Mouse (Mus musculus): ENCODE measurements around the gene Rab44. TPM values are rescaled to one million over a fixed set of nuclear protein-coding genes. Genes with fewer than 3 reads are reported as not detected.

Rab44 gene
- polyA plus RNA-seq (2015; fragmentation: Illumina TruSeq; extraction: RNeasy Lipid Tissue Mini Kit (QIAGEN cat#74804); ENCODE audit: low read depth, low replicate concordance): not detected

GRCm38 (mm10) chr17:29113591-29114352 lies at the start of gene Rab44:
Gene Rab44 (plus strand): TSS chr17:29114145.

GRCm38 (mm10) chr17:29090776-29091175 lies 23.2 kb upstream of the Rab44 start, which contains the start of gene Cdkn1a:
Gene Cdkn1a (plus strand): TSS chr17:29090976.

Other genes starting within 250 kb of the Rab44 start
- gene 4930539E08Rik, start 198.8 kb upstream of the Rab44 start, polyA plus RNA-seq (2015; fragmentation: Illumina TruSeq; extraction: RNeasy Lipid Tissue Mini Kit (QIAGEN cat#74804); ENCODE audit: low read depth, low replicate concordance): 4.6 TPM
- gene Pxt1, start 170.3 kb upstream of the Rab44 start, polyA plus RNA-seq (2015; fragmentation: Illumina TruSeq; extraction: RNeasy Lipid Tissue Mini Kit (QIAGEN cat#74804); ENCODE audit: low read depth, low replicate concordance): not detected
- gene Kctd20, start 162.2 kb upstream of the Rab44 start, polyA plus RNA-seq (2015; fragmentation: Illumina TruSeq; extraction: RNeasy Lipid Tissue Mini Kit (QIAGEN cat#74804); ENCODE audit: low read depth, low replicate concordance): 48.7 TPM
- 41.6 TPM for gene Stk38, start 106.2 kb upstream of the Rab44 start, polyA plus RNA-seq (2015; fragmentation: Illumina TruSeq; extraction: RNeasy Lipid Tissue Mini Kit (QIAGEN cat#74804); ENCODE audit: low read depth, low replicate concordance)
- gene Srsf3, start 81.5 kb upstream of the Rab44 start, polyA plus RNA-seq (2015; fragmentation: Illumina TruSeq; extraction: RNeasy Lipid Tissue Mini Kit (QIAGEN cat#74804); ENCODE audit: low read depth, low replicate concordance): 175 TPM
- 26.4 TPM for gene Cdkn1a, start 23.2 kb upstream of the Rab44 start, polyA plus RNA-seq (2015; fragmentation: Illumina TruSeq; extraction: RNeasy Lipid Tissue Mini Kit (QIAGEN cat#74804); ENCODE audit: low read depth, low replicate concordance)
- gene Cpne5, start 124.0 kb downstream of the Rab44 start, polyA plus RNA-seq (2015; fragmentation: Illumina TruSeq; extraction: RNeasy Lipid Tissue Mini Kit (QIAGEN cat#74804); ENCODE audit: low read depth, low replicate concordance): 90.6 TPM
- 36.2 TPM for gene Ppil1, start 150.0 kb downstream of the Rab44 start, polyA plus RNA-seq (2015; fragmentation: Illumina TruSeq; extraction: RNeasy Lipid Tissue Mini Kit (QIAGEN cat#74804); ENCODE audit: low read depth, low replicate concordance)
- gene BC004004, start 154.6 kb downstream of the Rab44 start, polyA plus RNA-seq (2015; fragmentation: Illumina TruSeq; extraction: RNeasy Lipid Tissue Mini Kit (QIAGEN cat#74804); ENCODE audit: low read depth, low replicate concordance): 125 TPM
- 0.76 TPM for gene Pi16, start 203.5 kb downstream of the Rab44 start, polyA plus RNA-seq (2015; fragmentation: Illumina TruSeq; extraction: RNeasy Lipid Tissue Mini Kit (QIAGEN cat#74804); ENCODE audit: low read depth, low replicate concordance)
- gene Mtch1, start 233.8 kb downstream of the Rab44 start, polyA plus RNA-seq (2015; fragmentation: Illumina TruSeq; extraction: RNeasy Lipid Tissue Mini Kit (QIAGEN cat#74804); ENCODE audit: low read depth, low replicate concordance): 584 TPM
- 8.8 TPM for gene Fgd2, start 246.8 kb downstream of the Rab44 start, polyA plus RNA-seq (2015; fragmentation: Illumina TruSeq; extraction: RNeasy Lipid Tissue Mini Kit (QIAGEN cat#74804); ENCODE audit: low read depth, low replicate concordance)

Measured in brain, adult 10 weeks (tissue).